Mouse (Mus musculus) G1E (cell line): ENCODE data around the gene Ddr1. TPM values are rescaled to one million over a fixed set of nuclear protein-coding genes. Genes with fewer than 3 reads are reported as not detected.

Experiments
- ATAC-seq: 2 replicates; pipeline ENCODE4 v1.8.0; 2016; ENCODE audit warnings: mild to moderate bottlenecking; ENCODE audit not compliant: insufficient number of reproducible peaks, poor library complexity, low FRiP score, severe bottlenecking; ENCODE audit errors: extremely low read depth
- DNase-seq: peaks from one replicate; pipeline ENCODE4 v3.0.0; 2012; ENCODE audit warnings: low spot score
- H3K27me3 ChIP-seq: 2 replicates; pipeline ENCODE4 v1.6.1; 2012; ENCODE audit warnings: mild to moderate bottlenecking, low read length, inconsistent platforms; ENCODE audit not compliant: insufficient read depth
- H3K36me3 ChIP-seq: replicated peaks from 2 replicates; pipeline ENCODE3; 2012; ENCODE audit warnings: mild to moderate bottlenecking, inconsistent platforms
- H3K4me1 ChIP-seq: 2 replicates; pipeline ENCODE4 v1.6.1; 2012; ENCODE audit warnings: low read depth, low read length, inconsistent platforms, mixed read lengths; ENCODE audit not compliant: insufficient read depth
- H3K4me3 ChIP-seq: 2 replicates; pipeline ENCODE4 v1.5.1; 2012; ENCODE audit warnings: low read depth, mild to moderate bottlenecking, inconsistent platforms, low read length, moderate library complexity, mixed read lengths
- H3K9me3 ChIP-seq: replicated peaks from 2 replicates; pipeline ENCODE4 v1.6.1; 2012; ENCODE audit warnings: inconsistent platforms
- CTCF ChIP-seq: IDR thresholded peaks from 2 replicates; pipeline ENCODE4 v1.5.1; 2012; ENCODE audit warnings: low read depth, low read length, inconsistent platforms, mixed read lengths
- GATA1 ChIP-seq: IDR thresholded peaks from 2 replicates; pipeline ENCODE4 v1.6.1; 2012; ENCODE audit warnings: borderline replicate concordance, low read length, inconsistent platforms, mixed read lengths
- GATA2 ChIP-seq: IDR thresholded peaks from 2 replicates; pipeline ENCODE4 v1.6.1; 2012; ENCODE audit warnings: low read depth, low read length, inconsistent platforms, borderline replicate concordance
- POLR2AphosphoS5 ChIP-seq: IDR thresholded peaks from 2 replicates; pipeline ENCODE4 v1.6.1; 2012; ENCODE audit warnings: low read depth, low read length, inconsistent platforms; ENCODE audit not compliant: insufficient replicate concordance
- TAL1 ChIP-seq: conservative IDR thresholded peaks from 2 replicates; pipeline ENCODE4 v1.6.1; 2012; ENCODE audit warnings: low read depth, low read length, inconsistent platforms, mixed read lengths
- polyA plus RNA-seq: library from polyadenylated mRNA; stranded (reverse); fragments of >175 nt; gene quantifications from 2 replicates; pipeline ENCODE4 v1.2.3, GENCODE M21; 2012
- total RNA-seq, 2 experiments: library from RNA; stranded (forward) in 1 of 2; stranded (reverse) in 1 of 2; fragments of 200-1000 nt in 1 of 2; fragments of >200 nt in 1 of 2; fragmentation: Nextera tagmentation in 1 of 2; gene quantifications; 2 replicates each; pipeline ENCODE4 v1.2.3; 2014 to 2017

Ddr1 gene
- total and polyA plus RNA-seq, 3 experiments = 0.04 TPM; not detected in 2

DNA sequence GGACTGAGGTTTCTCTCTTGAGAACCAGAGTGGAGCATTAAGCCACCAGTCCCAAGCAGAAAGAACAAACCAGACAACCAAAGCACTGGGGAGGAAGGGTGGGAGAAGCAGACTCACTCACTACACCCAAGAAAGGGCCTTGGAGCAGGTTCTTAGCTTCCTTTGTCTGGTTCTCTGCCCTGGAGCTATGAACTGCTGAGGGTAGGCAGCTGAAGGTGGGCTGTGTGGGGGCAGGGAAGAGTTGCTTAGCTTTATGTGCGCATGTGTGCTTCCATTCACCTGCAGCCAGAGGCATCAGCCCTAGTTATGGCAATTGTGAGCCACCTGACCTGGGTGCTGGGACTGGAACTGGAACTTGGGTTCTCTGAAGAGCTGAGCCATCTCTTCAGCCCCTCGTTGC, 51.3 kb downstream of the Ddr1 start:
- no peak overlapping the region for H3K4me3 ChIP-seq
- peaks cover 19% of the 10 kb centered on the region for H3K27me3 ChIP-seq
- no peak for TF ChIP-seq POLR2AphosphoS5
- TF ChIP-seq CTCF = no peak
- TF ChIP-seq GATA1 = no peak
- no peak for TF ChIP-seq GATA2
- TF ChIP-seq TAL1 = no peak
- DNase-seq = no peak
- H3K4me1 ChIP-seq = no peaks in the 10 kb centered on the region; the same call in 1 of the 2 replicates
- ATAC-seq = no peak
- peaks cover 37% of the 10 kb centered on the region for H3K36me3 ChIP-seq
- no peaks in the 10 kb centered on the region for H3K9me3 ChIP-seq

DNA sequence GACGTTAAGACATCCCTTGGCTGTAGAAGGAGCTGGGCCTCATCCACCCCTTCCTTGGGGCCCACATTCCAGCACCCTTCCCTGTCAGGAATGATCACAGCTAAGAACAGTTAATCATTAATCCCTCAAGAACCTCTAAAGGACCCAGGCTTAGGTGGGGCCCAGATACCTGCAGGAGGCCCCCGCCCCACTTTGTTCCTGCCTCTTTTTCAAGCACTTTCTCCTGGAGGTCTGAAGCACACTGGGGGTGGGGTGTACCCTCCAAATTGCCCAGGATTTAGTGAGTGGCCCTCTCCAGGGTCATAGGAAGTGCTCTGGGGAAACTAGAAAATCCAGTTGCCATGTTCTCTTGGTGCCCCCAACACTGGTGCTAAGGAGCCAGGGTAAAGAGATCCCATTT, 55.0 kb downstream of the Ddr1 start:
- Histone ChIP-seq H3K36me3 (peaks cover under 1% of the 10 kb centered on the region), H3K4me1 (no peaks in the 10 kb centered on the region; the same call in 1 of the 2 replicates), H3K27me3 (peaks cover 28% of the 10 kb centered on the region), H3K9me3 (no peaks in the 10 kb centered on the region), H3K4me3 (no peak overlapping the region)
- DNase-seq (no peak), ATAC-seq (no peak)
- no peak for TF ChIP-seq GATA2
- no peak for TF ChIP-seq GATA1

DNA sequence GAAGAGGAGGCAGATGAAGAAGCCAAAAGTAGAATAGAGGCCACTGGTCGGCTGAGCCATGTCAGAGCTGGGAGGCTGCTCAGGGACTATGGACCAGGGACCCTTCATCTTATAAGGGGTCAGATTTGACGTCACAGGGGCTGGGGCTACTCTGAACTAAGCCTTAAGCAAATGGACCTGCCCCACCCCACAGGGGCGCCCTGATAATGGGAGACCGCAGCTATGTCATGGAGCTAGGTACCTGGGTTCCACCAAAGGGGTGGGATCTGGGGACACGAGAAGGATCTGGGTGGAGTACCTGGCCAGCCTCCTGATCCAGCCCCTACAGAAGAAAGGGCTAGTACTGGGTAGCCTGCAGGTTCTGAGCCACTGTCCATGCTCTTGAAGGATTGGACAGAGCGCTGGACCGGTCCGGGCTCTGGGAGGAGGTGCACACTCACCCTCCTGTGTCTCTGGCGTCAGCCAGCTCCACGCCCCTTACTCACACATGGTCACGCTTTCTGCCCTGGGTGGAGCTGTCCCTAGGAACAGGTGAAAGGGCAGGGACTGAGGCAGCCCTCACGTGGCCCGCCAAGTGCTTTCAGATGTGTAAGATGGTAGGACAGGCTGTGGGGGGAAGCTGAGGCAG, 60.7 kb downstream of the Ddr1 start, which contains the start of gene Mucl3:
Gene Mucl3 (minus strand): TSS at position 87 of the 628 bp plus-strand sequence.
- Histone ChIP-seq H3K4me1 (no peaks in the 10 kb centered on the region), H3K27me3 (peaks cover 22% of the 10 kb centered on the region), H3K9me3 (no peaks in the 10 kb centered on the region), H3K4me3 (no peak within 1 kb of the TSS), H3K36me3 (no peaks in the 10 kb centered on the region)
- no peak for TF ChIP-seq GATA2
- TF ChIP-seq TAL1 = no peak
- no peak for TF ChIP-seq POLR2AphosphoS5
- no peak for TF ChIP-seq GATA1
- no peak for TF ChIP-seq CTCF
- ATAC-seq = no peak
- DNase-seq = no peak

DNA sequence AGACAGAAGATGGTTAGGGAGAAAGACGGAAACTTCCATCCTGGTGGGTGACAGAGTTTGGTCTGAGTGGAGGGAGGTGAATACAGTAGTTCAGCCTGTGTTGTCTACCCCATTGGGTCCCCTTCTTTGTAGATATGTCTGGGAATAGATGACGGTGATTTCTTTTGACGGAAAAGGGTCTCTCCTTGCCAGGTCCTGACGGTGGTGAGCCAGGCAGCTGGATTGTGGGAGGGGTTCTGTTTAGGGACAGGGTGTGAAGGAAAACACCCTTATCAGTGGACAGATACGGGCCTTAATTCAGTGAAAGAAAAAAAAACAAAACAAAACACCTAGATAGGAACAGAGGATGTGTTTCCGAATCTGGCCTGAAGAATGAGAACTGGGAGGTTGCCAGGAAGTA, 65.1 kb downstream of the Ddr1 start:
- TF ChIP-seq TAL1 (no peak), CTCF (no peak)

DNA sequence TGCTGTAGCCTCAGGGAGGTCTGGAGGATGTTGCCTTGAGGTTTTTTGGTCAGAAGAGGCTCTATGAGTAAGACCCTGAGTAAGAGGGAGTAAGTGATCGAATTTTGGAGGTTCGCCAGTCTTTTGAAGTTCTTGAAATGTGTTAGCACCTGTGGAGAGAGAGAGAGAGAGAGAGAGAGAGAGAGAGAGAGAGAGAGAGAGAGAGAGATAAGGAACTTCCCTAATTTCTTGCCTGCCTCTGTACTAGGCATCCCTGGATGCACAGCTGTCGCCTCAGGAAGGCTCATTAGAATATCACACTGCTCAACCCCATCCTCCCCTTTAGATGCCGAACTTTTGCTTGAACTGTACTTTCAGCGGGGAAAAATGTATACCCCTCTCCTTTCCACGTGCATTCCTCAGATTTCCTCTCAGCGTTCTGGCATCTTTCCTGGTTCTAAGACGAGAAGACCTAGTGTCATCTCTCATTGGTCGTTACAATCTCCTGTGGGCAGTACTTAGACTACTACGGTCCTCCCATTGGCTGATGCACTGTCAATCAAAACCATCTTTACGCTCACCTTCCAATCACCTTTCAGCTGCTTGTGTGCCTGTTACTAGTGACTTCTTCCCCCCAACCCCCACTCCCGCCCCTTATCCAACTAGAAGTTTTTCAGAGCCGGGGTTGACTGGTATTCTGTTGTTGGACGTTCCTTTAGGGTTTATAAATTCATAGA, 65.8 kb downstream of the Ddr1 start:
- ATAC-seq = no peak
- DNase-seq = no peak
- no peak overlapping the region for H3K4me3 ChIP-seq

More for the DNA sequence above, 65.1 kb downstream of the Ddr1 start:
- ATAC-seq (no peak), DNase-seq (no peak)
- H3K27me3 ChIP-seq = peaks cover 19% of the 10 kb centered on the region
- H3K4me3 ChIP-seq = no peak overlapping the region
- peaks cover 4% of the 10 kb centered on the region for H3K4me1 ChIP-seq
- H3K9me3 ChIP-seq = no peaks in the 10 kb centered on the region
- H3K36me3 ChIP-seq = no peaks in the 10 kb centered on the region

DNA sequence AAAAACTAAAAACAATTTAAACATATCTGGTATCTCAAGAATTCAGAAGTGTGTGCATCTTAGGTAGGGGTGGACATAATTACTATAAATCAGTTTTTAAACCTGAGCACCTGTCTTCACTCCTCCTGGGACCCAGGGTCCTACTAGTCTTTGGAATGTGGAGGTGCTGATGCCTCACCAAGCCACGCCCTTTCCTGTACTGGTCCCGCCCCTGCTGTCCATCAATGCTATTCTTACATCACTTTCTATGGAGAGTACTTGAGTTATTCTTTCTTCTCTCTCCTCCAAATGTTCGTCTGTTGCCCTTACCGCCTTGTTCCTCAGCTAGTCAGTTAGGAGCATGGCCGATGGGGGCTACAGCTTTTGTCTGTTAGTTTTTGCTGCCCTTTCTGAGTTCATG, 68.1 kb downstream of the Ddr1 start:
- Histone ChIP-seq H3K27me3 (peaks cover 9% of the 10 kb centered on the region), H3K36me3 (no peaks in the 10 kb centered on the region), H3K4me3 (no peak overlapping the region), H3K9me3 (no peaks in the 10 kb centered on the region), H3K4me1 (peaks cover 4% of the 10 kb centered on the region)
- TF ChIP-seq GATA1 (no peak), TAL1 (no peak), CTCF (no peak), GATA2 (no peak), POLR2AphosphoS5 (no peak)
- DNase-seq (no peak), ATAC-seq (no peak)

More for the DNA sequence above, 65.8 kb downstream of the Ddr1 start:
- TF ChIP-seq TAL1 = no peak
- no peak for TF ChIP-seq POLR2AphosphoS5
- no peak for TF ChIP-seq GATA2
- TF ChIP-seq GATA1 = no peak
- TF ChIP-seq CTCF = no peak
- H3K9me3 ChIP-seq = no peaks in the 10 kb centered on the region
- no peaks in the 10 kb centered on the region for H3K36me3 ChIP-seq
- peaks cover 4% of the 10 kb centered on the region for H3K4me1 ChIP-seq
- peaks cover 13% of the 10 kb centered on the region for H3K27me3 ChIP-seq
